Mouse (Mus musculus) CH12.LX (cell line): ENCODE measurements at regions not wholly inside any gene's neighbourhood (a gene's known extent, or its start where the extent isn't known, plus 50 kb on each side); places are given as distances from the start of the nearest gene placed in this dataset.

Experiments used
- DNase-seq: peaks from one replicate; pipeline ENCODE4 v3.0.0-alpha.2; 2013; ENCODE audit errors: extremely low read depth
- H3K27ac ChIP-seq: 2 replicates; pipeline ENCODE4 v1.5.1; 2012; ENCODE audit warnings: low read depth, mild to moderate bottlenecking, control low read depth, moderate library complexity; ENCODE audit not compliant: insufficient read depth
- H3K27me3 ChIP-seq: replicated peaks from 2 replicates; pipeline ENCODE3; 2012; ENCODE audit warnings: inconsistent platforms
- H3K36me3 ChIP-seq, 2 experiments: replicated peaks in 1 of 2; 2 replicates each; pipeline versions ENCODE3 to v1.6.1; 2012; ENCODE audit warnings: inconsistent platforms in 1 of 2, low read length in 1 of 2, mild to moderate bottlenecking in 1 of 2, mixed read lengths in 1 of 2, moderate library complexity in 1 of 2; ENCODE audit not compliant: control insufficient read depth in 1 of 2, insufficient read depth in 1 of 2
- H3K4me1 ChIP-seq, 2 experiments: 2 replicates each; pipeline ENCODE4 v1.6.1; 2012; ENCODE audit warnings: inconsistent platforms in 1 of 2, moderate library complexity in 1 of 2; ENCODE audit not compliant: insufficient read depth in 2 of 2, control insufficient read depth in 1 of 2
- H3K4me2 ChIP-seq: 2 replicates; pipeline ENCODE4 v1.6.1; 2012; ENCODE audit warnings: low read depth, mild to moderate bottlenecking, control low read depth; ENCODE audit not compliant: poor library complexity, insufficient read depth, severe bottlenecking
- H3K4me3 ChIP-seq, 3 experiments: fragments of 150-350 bp in 1 of 3; sonication (generic) in 1 of 3; replicated peaks in 1 of 3; 2 replicates each; pipeline versions ENCODE3 to v1.5.1; 2011 to 2012; ENCODE audit warnings: low read depth in 2 of 3, low read length in 2 of 3, mild to moderate bottlenecking in 2 of 3, moderate library complexity in 2 of 3, control low read depth in 1 of 3, improper control_type of control experiment in 1 of 3, inconsistent platforms in 1 of 3, mixed read lengths in 1 of 3; ENCODE audit not compliant: poor library complexity in 1 of 3
- H3K79me2 ChIP-seq: replicated peaks from 2 replicates; pipeline ENCODE4 v1.6.1; 2012; ENCODE audit warnings: mild to moderate bottlenecking, moderate library complexity; ENCODE audit not compliant: control insufficient read depth, poor library complexity, insufficient read depth, severe bottlenecking; ENCODE audit errors: extremely low read depth
- H3K9ac ChIP-seq: 2 replicates; pipeline ENCODE4 v1.6.1; 2012; ENCODE audit warnings: low read depth, mild to moderate bottlenecking, control low read depth, moderate library complexity; ENCODE audit not compliant: insufficient read depth
- H3K9me3 ChIP-seq: replicated peaks from 2 replicates; pipeline ENCODE3; 2012; ENCODE audit warnings: low read length, inconsistent platforms, mixed read lengths
- BHLHE40 ChIP-seq: IDR thresholded peaks from 2 replicates; pipeline ENCODE4 v1.6.1; 2011; ENCODE audit warnings: mild to moderate bottlenecking, low read depth, low read length, improper control_type of control experiment
- CHD1 ChIP-seq: IDR thresholded peaks from 2 replicates; pipeline ENCODE4 v1.6.1; 2012; ENCODE audit warnings: low read depth, low read length, improper control_type of control experiment, inconsistent platforms
- CHD2 ChIP-seq: IDR thresholded peaks from 2 replicates; pipeline ENCODE4 v1.6.1; 2011; ENCODE audit warnings: low read length, improper control_type of control experiment
- CTCF ChIP-seq, 2 experiments: IDR thresholded peaks in 1 of 2; conservative IDR thresholded peaks in 1 of 2; 2 replicates each; pipeline ENCODE4 v1.5.1; 2011 to 2012; ENCODE audit warnings: low read depth in 2 of 2, low read length in 2 of 2, improper control_type of control experiment in 1 of 2, inconsistent platforms in 1 of 2, mild to moderate bottlenecking in 1 of 2, moderate library complexity in 1 of 2
- E2F4 ChIP-seq: IDR thresholded peaks from 2 replicates; pipeline ENCODE4 v1.6.1; 2011; ENCODE audit warnings: low read depth, low read length, improper control_type of control experiment; ENCODE audit not compliant: insufficient replicate concordance
- ELF1 ChIP-seq: IDR thresholded peaks from 2 replicates; pipeline ENCODE4 v1.6.1; 2014; ENCODE audit warnings: low read depth, mild to moderate bottlenecking, inconsistent platforms, low read length, improper control_type of control experiment
- EP300 ChIP-seq: IDR thresholded peaks from 2 replicates; pipeline ENCODE4 v1.6.1; 2011; ENCODE audit warnings: low read length, improper control_type of control experiment
- ETS1 ChIP-seq: conservative IDR thresholded peaks from 2 replicates; pipeline ENCODE4 v1.6.1; 2012; ENCODE audit warnings: low read depth, mild to moderate bottlenecking, inconsistent platforms, low read length, improper control_type of control experiment, moderate library complexity
- HCFC1 ChIP-seq: IDR thresholded peaks from 2 replicates; pipeline ENCODE4 v1.6.1; 2012; ENCODE audit warnings: low read depth, mild to moderate bottlenecking, inconsistent platforms, low read length, improper control_type of control experiment
- JUND ChIP-seq: conservative IDR thresholded peaks from 2 replicates; pipeline ENCODE4 v1.6.1; 2011; ENCODE audit warnings: low read depth, low read length, improper control_type of control experiment
- KAT2A ChIP-seq: IDR thresholded peaks from 2 replicates; pipeline ENCODE4 v1.6.1; 2012; ENCODE audit warnings: low read length, improper control_type of control experiment, inconsistent platforms; ENCODE audit not compliant: insufficient replicate concordance
- MEF2A ChIP-seq: IDR thresholded peaks from 2 replicates; pipeline ENCODE4 v1.6.1; 2014; ENCODE audit warnings: low read depth, mild to moderate bottlenecking, inconsistent platforms, low read length, improper control_type of control experiment, borderline replicate concordance
- NELFE ChIP-seq: IDR thresholded peaks from 2 replicates; pipeline ENCODE4 v1.6.1; 2011; ENCODE audit warnings: low read depth, low read length, improper control_type of control experiment
- NRF1 ChIP-seq: IDR thresholded peaks from 2 replicates; pipeline ENCODE4 v1.6.1; 2014; ENCODE audit warnings: low read depth, mild to moderate bottlenecking, inconsistent platforms, low read length, improper control_type of control experiment, moderate library complexity
- PAX5 ChIP-seq: IDR thresholded peaks from 2 replicates; pipeline ENCODE4 v1.6.1; 2012; ENCODE audit warnings: low read length, inconsistent platforms, mixed read lengths
- POLR2A ChIP-seq: IDR thresholded peaks from 2 replicates; pipeline ENCODE4 v1.6.1; 2011; ENCODE audit warnings: low read depth, mild to moderate bottlenecking, improper control_type of control experiment, low read length
- POLR2AphosphoS2 ChIP-seq: IDR thresholded peaks from 2 replicates; pipeline ENCODE4 v1.6.1; 2011; ENCODE audit warnings: low read depth, low read length, improper control_type of control experiment
- RCOR1 ChIP-seq: conservative IDR thresholded peaks from 2 replicates; pipeline ENCODE4 v1.6.1; 2012; ENCODE audit warnings: low read depth, mild to moderate bottlenecking, inconsistent platforms, low read length, improper control_type of control experiment
- SIN3A ChIP-seq: IDR thresholded peaks from 2 replicates; pipeline ENCODE4 v1.6.1; 2012; ENCODE audit warnings: low read length, improper control_type of control experiment, inconsistent platforms
- SMC3 ChIP-seq: IDR thresholded peaks from 2 replicates; pipeline ENCODE4 v1.6.1; 2011; ENCODE audit warnings: low read depth, low read length, improper control_type of control experiment
- TCF12 ChIP-seq: IDR thresholded peaks from 2 replicates; pipeline ENCODE4 v1.6.1; 2014; ENCODE audit warnings: low read depth, mild to moderate bottlenecking, inconsistent platforms, low read length, improper control_type of control experiment
- USF2 ChIP-seq: conservative IDR thresholded peaks from 2 replicates; pipeline ENCODE4 v1.6.1; 2011; ENCODE audit warnings: low read depth, low read length, improper control_type of control experiment
- ZC3H11A ChIP-seq: IDR thresholded peaks from 2 replicates; pipeline ENCODE4 v1.6.1; 2012; ENCODE audit warnings: low read depth, mild to moderate bottlenecking, inconsistent platforms, low read length, improper control_type of control experiment
- ZNF384 ChIP-seq: IDR thresholded peaks from 2 replicates; pipeline ENCODE4 v1.6.1; 2012; ENCODE audit warnings: low read depth, low read length, improper control_type of control experiment, inconsistent platforms
- dilution Hi-C: fragments of 300-500 bp; cut with MboI; formaldehyde crosslinking; loops from 2 replicates; pipeline ENCODE4 v1.14.3; 2020; ENCODE audit warnings: low sequenced_read_pairs; ENCODE audit not compliant: extremely low pct_unique_long_range_greater_than_20kb, extremely low pct_ligation_motif_present
- in situ Hi-C: fragments of 300-500 bp; cut with MboI; formaldehyde crosslinking; loops from 3 replicates; pipeline ENCODE4 v1.14.3; 2019; ENCODE audit warnings: low sequenced_read_pairs, low pct_ligation_motif_present, low pct_unique_long_range_greater_than_20kb, mixed read lengths

GRCm38 (mm10) chr14:76858396-76858795, 178.2 kb upstream of the Ccdc122 start:
- H3K27ac ChIP-seq: no peak overlapping the region
- no peaks in the 10 kb centered on the region for H3K27me3 ChIP-seq
- no peak overlapping the region for H3K9ac ChIP-seq
- no peak overlapping the region for H3K4me2 ChIP-seq
- in situ Hi-C loops: no loop called here
- no peak for TF ChIP-seq PAX5
- TF ChIP-seq ELF1: no peak
- no peak for TF ChIP-seq CHD2
- no peak for TF ChIP-seq USF2
- TF ChIP-seq CTCF (conservative IDR thresholded peaks at IDR 0.05 in 1 of 2, IDR thresholded peaks at IDR 0.05 in 1 of 2; ENCODE audit: low read depth in 2 of 2, low read length in 2 of 2): no peak
- no peak for TF ChIP-seq CHD1
- no peak for TF ChIP-seq TCF12
- TF ChIP-seq E2F4: no peak
- TF ChIP-seq SMC3: no peak
- no peak for TF ChIP-seq RCOR1
- no peak for TF ChIP-seq BHLHE40
- no peak for TF ChIP-seq ZNF384
- no peak for TF ChIP-seq MEF2A
- TF ChIP-seq SIN3A: no peak
- TF ChIP-seq POLR2AphosphoS2: no peak
- no peak for TF ChIP-seq ETS1
- no peak for TF ChIP-seq NRF1
- TF ChIP-seq NELFE: no peak
- TF ChIP-seq EP300: no peak
- H3K4me3 ChIP-seq: no peak overlapping the region
- dilution Hi-C loops: no loop called here
- H3K9me3 ChIP-seq: no peaks in the 10 kb centered on the region
- H3K79me2 ChIP-seq: no peaks in the 10 kb centered on the region
- H3K4me1 ChIP-seq: peaks cover 3 to 19% of the 10 kb centered on the region in 2 experiments; a peak in 2 of 4 replicates
- no peaks in the 10 kb centered on the region for H3K36me3 ChIP-seq
- DNase-seq: no peak

DNA sequence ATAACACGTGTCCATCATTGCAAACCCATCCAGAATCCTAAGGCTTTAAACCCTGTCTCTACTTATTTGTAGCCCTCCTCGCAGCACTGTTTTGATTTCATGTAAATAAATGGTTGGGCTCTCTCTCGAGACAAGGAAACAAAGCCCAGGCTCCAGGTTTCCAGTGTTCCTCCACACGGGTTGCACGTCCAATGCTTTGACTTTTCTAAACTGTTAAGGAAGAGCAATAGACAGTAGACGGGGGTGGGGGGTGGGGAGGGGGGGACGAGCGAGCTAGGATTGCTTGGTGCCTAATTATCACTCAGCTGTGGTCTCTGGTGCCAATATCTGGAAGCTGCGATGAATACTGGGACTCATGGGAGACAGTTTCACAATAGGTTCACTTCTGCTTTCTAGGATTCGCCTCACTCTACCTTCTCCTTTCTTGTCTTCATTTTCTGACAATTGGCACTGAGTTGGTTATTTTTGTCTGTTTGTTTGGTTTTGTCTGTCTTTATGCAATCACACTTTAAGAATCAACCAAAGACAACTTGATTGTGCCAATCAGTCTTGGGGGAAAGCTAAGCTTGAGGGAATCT, 179.3 kb upstream of the Ccdc122 start:
- H3K36me3 ChIP-seq: no peaks in the 10 kb centered on the region
- no peaks in the 10 kb centered on the region for H3K79me2 ChIP-seq
- DNase-seq: peak; percentile 18
- H3K4me1 ChIP-seq: peaks cover 3 to 19% of the 10 kb centered on the region in 2 experiments; a peak in 2 of 4 replicates
- TF ChIP-seq ZC3H11A (no peak), JUND (no peak), PAX5 (no peak), HCFC1 (no peak), POLR2A (no peak), CHD2 (no peak), RCOR1 (no peak), MEF2A (no peak), KAT2A (no peak), BHLHE40 (no peak), ZNF384 (no peak)
- TF ChIP-seq, all 38 proteins: peak for 0
- Histone ChIP-seq H3K27me3 (no peaks in the 10 kb centered on the region), H3K9me3 (no peaks in the 10 kb centered on the region), H3K4me3 (no peak overlapping the region), H3K9ac (no peak overlapping the region), H3K27ac (no peak overlapping the region), H3K4me2 (no peak overlapping the region; the same call in 1 of the 2 replicates)
- dilution Hi-C loops: no loop called here
- in situ Hi-C loops: no loop called here
